Mouse (Mus musculus) activated CD4-positive, CD25-positive, alpha-beta regulatory T cell, adult 9 weeks (primary cell): Measurements from ENCODE around the gene Vipas39. TPM values are rescaled to one million over a fixed set of nuclear protein-coding genes. Genes with fewer than 3 reads are reported as not detected.

Experiments
- polyA plus RNA-seq: library from polyadenylated mRNA; unstranded; fragments of 100-300 nt; shearing (Covaris generic); gene quantifications from one replicate; pipeline ENCODE4 v1.2.1, GENCODE M21; 2017

Gene Vipas39
- 44.4 TPM for polyA plus RNA-seq

GRCm38 (mm10) chr12:87266108-87266826 lies at the start of gene Vipas39, which contains the start of gene Ahsa1:
Gene Vipas39, minus strand, starts transcription at chr12:87266256.
Gene Ahsa1, plus strand, starts transcription at chr12:87266479.

DNA sequence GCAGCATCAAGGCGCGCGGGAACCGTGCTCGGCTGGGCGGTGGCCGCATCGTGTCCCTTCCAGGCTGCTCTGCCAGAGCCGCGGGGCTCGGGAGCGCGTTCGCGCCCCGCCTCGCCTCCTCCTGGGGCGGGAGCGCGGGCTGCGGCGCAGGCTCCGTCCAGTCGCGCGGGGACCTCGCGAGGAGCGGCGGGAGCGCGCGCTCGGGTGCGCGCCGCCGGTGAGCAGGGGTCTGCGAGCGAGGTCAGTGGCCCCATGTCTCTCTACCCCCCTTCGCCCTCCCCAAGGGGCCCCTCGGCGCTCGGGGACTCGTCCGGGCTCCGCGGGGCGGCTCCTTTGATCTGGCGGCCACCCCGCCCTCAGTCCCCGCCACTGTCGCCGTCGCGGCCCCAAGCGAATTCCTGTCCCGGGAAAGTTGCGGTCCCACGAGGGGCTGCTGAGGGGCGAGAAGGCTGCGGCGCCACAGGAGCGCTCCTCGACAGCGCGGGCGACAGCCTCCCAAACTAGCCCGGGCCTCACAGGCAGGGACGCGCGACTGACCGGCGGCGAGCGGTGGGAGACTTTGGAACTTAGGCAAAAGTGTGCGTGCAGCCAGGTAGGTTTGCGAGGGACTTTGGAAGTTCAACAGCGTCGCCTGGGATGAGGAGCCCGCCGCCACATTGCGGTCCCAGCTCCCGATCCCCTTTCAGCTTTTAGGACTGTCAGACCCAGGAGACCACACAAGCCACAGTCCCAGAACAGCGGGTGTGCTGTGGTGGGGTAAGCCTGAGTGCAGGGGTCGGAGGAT lies 33.8 kb upstream of the Vipas39 start, which contains the start of gene Ism2:
Gene Ism2, minus strand, starts transcription at position 49 of the 784 bp plus-strand sequence.

DNA sequence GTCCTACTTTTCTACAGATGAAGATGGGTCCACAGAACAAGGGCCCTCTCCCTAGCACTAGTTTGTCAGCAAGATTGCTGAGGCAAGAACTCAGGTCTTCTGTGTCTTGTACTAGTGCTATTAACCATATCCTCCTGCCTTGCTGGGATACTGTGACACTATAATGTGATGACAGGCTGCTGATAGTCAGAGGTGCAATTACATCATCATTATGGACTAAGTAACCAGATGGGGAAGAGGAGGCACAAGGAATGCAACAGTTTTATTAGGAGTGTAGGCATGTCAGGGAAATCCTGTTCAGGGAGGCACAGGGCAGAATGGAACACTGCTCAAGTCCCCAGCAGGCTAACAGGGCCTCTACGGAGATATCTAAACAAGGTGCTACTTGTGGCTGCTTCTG lies 27.4 kb downstream of the Vipas39 start, which contains the start of gene Noxred1:
Gene Noxred1, minus strand, starts transcription at position 101 of the 400 bp plus-strand sequence.

GRCm38 (mm10) chr12:87199973-87200586 lies 66.0 kb downstream of the Vipas39 start, which contains the start of gene Tmed8:
Gene Tmed8, minus strand, starts transcription at chr12:87200454.

GRCm38 (mm10) chr12:87199206-87199972 lies 66.7 kb downstream of the Vipas39 start, which contains the start of gene Samd15:
Gene Samd15, plus strand, starts transcription at chr12:87199723.

Other genes starting within 250 kb of the Vipas39 start
- gene Tmem63c, start 244.9 kb downstream of the Vipas39 start, polyA plus RNA-seq: 1.6 TPM
- not detected for gene Ngb, start 163.7 kb downstream of the Vipas39 start, polyA plus RNA-seq
- gene Gstz1, start 119.1 kb downstream of the Vipas39 start, polyA plus RNA-seq: 9.2 TPM
- gene Pomt2, start 118.3 kb downstream of the Vipas39 start, polyA plus RNA-seq: 4.7 TPM
- 2.7 TPM for gene Samd15, start 66.5 kb downstream of the Vipas39 start, polyA plus RNA-seq
- gene Tmed8, start 65.8 kb downstream of the Vipas39 start, polyA plus RNA-seq: 6.1 TPM
- 1.7 TPM for gene Noxred1, start 27.5 kb downstream of the Vipas39 start, polyA plus RNA-seq
- 227 TPM for gene Ahsa1, start 223 bp upstream of the Vipas39 start, polyA plus RNA-seq
- not detected for gene Ism2, start 33.4 kb upstream of the Vipas39 start, polyA plus RNA-seq
- gene Sptlc2, start 122.1 kb upstream of the Vipas39 start, polyA plus RNA-seq: 98.9 TPM
- gene Slirp, start 177.6 kb upstream of the Vipas39 start, polyA plus RNA-seq: 97.1 TPM
- gene Alkbh1, start 177.8 kb upstream of the Vipas39 start, polyA plus RNA-seq: 86.9 TPM
- 209 TPM for gene Snw1, start 206.0 kb upstream of the Vipas39 start, polyA plus RNA-seq
- not detected for gene Gm5788, start 228.5 kb upstream of the Vipas39 start, polyA plus RNA-seq
- gene Gm8300, start 248.1 kb upstream of the Vipas39 start, polyA plus RNA-seq: not detected